Mouse (Mus musculus): ENCODE results near the gene Ubxn6. TPM values are rescaled to one million over a fixed set of nuclear protein-coding genes. Genes with fewer than 3 reads are reported as not detected.

The Ubxn6 gene
- polyA plus RNA-seq, 1 experiment from 2014 or later: 85.2 TPM

Other genes with a start within 250 kb of the Ubxn6 start
- 12.0 and 15.3 TPM in 2 replicates for gene Zfp119a, start 196.1 kb downstream of the Ubxn6 start, polyA plus RNA-seq (2015; fragmentation: Nextera tagmentation; extraction: Ambion mirVana)
- gene Zfp959, start 182.9 kb downstream of the Ubxn6 start, polyA plus RNA-seq (2015; fragmentation: Nextera tagmentation; extraction: Ambion mirVana): 15.7 and 16.1 TPM in 2 replicates
- 9.6 and 10.2 TPM in 2 replicates for gene Zfp119b, start 125.5 kb downstream of the Ubxn6 start, polyA plus RNA-seq (2015; fragmentation: Nextera tagmentation; extraction: Ambion mirVana)
- gene Ebi3, start 122.4 kb downstream of the Ubxn6 start, polyA plus RNA-seq (2015; fragmentation: Nextera tagmentation; extraction: Ambion mirVana): 7.4 and 8.3 TPM in 2 replicates
- 24.5 and 25.4 TPM in 2 replicates for gene Yju2, start 115.9 kb downstream of the Ubxn6 start, polyA plus RNA-seq (2015; fragmentation: Nextera tagmentation; extraction: Ambion mirVana)
- 209 and 217 TPM in 2 replicates for gene Shd, start 104.6 kb downstream of the Ubxn6 start, polyA plus RNA-seq (2015; fragmentation: Nextera tagmentation; extraction: Ambion mirVana)
- gene Fsd1, start 88.5 kb downstream of the Ubxn6 start, polyA plus RNA-seq (2015; fragmentation: Nextera tagmentation; extraction: Ambion mirVana): 203 and 208 TPM in 2 replicates
- 5.8 and 6.0 TPM in 2 replicates for gene Stap2, start 69.4 kb downstream of the Ubxn6 start, polyA plus RNA-seq (2015; fragmentation: Nextera tagmentation; extraction: Ambion mirVana)
- 152 and 167 TPM in 2 replicates for gene Mpnd, start 69.3 kb downstream of the Ubxn6 start, polyA plus RNA-seq (2015; fragmentation: Nextera tagmentation; extraction: Ambion mirVana)
- 117 and 119 TPM in 2 replicates for gene Sh3gl1, start 38.4 kb downstream of the Ubxn6 start, polyA plus RNA-seq (2015; fragmentation: Nextera tagmentation; extraction: Ambion mirVana)
- gene Chaf1a, start 34.6 kb downstream of the Ubxn6 start, polyA plus RNA-seq (2015; fragmentation: Nextera tagmentation; extraction: Ambion mirVana): 5.0 and 5.5 TPM in 2 replicates
- gene Hdgfl2, start 4.6 kb upstream of the Ubxn6 start, polyA plus RNA-seq (2015; fragmentation: Nextera tagmentation; extraction: Ambion mirVana): 162 and 164 TPM in 2 replicates
- 0.13 and 0.15 TPM in 2 replicates for gene Plin4, start 34.8 kb upstream of the Ubxn6 start, polyA plus RNA-seq (2015; fragmentation: Nextera tagmentation; extraction: Ambion mirVana)
- gene Plin5, start 42.6 kb upstream of the Ubxn6 start, polyA plus RNA-seq (2015; fragmentation: Nextera tagmentation; extraction: Ambion mirVana): 1.9 and 2.1 TPM in 2 replicates
- 0.12 and 0.28 TPM in 2 replicates for gene Lrg1, start 47.0 kb upstream of the Ubxn6 start, polyA plus RNA-seq (2015; fragmentation: Nextera tagmentation; extraction: Ambion mirVana)
- gene Sema6b, start 65.3 kb upstream of the Ubxn6 start, polyA plus RNA-seq (2015; fragmentation: Nextera tagmentation; extraction: Ambion mirVana): 19.0 and 21.4 TPM in 2 replicates
- gene Tnfaip8l1, start 87.4 kb upstream of the Ubxn6 start, polyA plus RNA-seq (2015; fragmentation: Nextera tagmentation; extraction: Ambion mirVana): 11.1 and 12.7 TPM in 2 replicates
- 74.9 and 76.4 TPM in 2 replicates for gene Mydgf, start 108.9 kb upstream of the Ubxn6 start, polyA plus RNA-seq (2015; fragmentation: Nextera tagmentation; extraction: Ambion mirVana)
- gene Dpp9, start 143.9 kb upstream of the Ubxn6 start, polyA plus RNA-seq (2015; fragmentation: Nextera tagmentation; extraction: Ambion mirVana): 27.8 and 29.1 TPM in 2 replicates
- gene Fem1a, start 181.8 kb upstream of the Ubxn6 start, polyA plus RNA-seq (2015; fragmentation: Nextera tagmentation; extraction: Ambion mirVana): 20.1 and 20.5 TPM in 2 replicates
- gene Ticam1, start 201.8 kb upstream of the Ubxn6 start, polyA plus RNA-seq (2015; fragmentation: Nextera tagmentation; extraction: Ambion mirVana): 1.2 and 1.5 TPM in 2 replicates
- 12.0 and 13.3 TPM in 2 replicates for gene Plin3, start 217.8 kb upstream of the Ubxn6 start, polyA plus RNA-seq (2015; fragmentation: Nextera tagmentation; extraction: Ambion mirVana)
- not detected in 2 replicates for gene Arrdc5, start 225.3 kb upstream of the Ubxn6 start, polyA plus RNA-seq (2015; fragmentation: Nextera tagmentation; extraction: Ambion mirVana)
- gene Uhrf1, start 228.3 kb upstream of the Ubxn6 start, polyA plus RNA-seq (2015; fragmentation: Nextera tagmentation; extraction: Ambion mirVana): 19.2 and 20.8 TPM in 2 replicates